Mouse (Mus musculus): ENCODE data around the gene Dscaml1. TPM values are rescaled to one million over a fixed set of nuclear protein-coding genes. Genes with fewer than 3 reads are reported as not detected.

Dscaml1 gene
- polyA plus RNA-seq, 1 experiment from 2014 or later, result 0.23 TPM

DNA sequence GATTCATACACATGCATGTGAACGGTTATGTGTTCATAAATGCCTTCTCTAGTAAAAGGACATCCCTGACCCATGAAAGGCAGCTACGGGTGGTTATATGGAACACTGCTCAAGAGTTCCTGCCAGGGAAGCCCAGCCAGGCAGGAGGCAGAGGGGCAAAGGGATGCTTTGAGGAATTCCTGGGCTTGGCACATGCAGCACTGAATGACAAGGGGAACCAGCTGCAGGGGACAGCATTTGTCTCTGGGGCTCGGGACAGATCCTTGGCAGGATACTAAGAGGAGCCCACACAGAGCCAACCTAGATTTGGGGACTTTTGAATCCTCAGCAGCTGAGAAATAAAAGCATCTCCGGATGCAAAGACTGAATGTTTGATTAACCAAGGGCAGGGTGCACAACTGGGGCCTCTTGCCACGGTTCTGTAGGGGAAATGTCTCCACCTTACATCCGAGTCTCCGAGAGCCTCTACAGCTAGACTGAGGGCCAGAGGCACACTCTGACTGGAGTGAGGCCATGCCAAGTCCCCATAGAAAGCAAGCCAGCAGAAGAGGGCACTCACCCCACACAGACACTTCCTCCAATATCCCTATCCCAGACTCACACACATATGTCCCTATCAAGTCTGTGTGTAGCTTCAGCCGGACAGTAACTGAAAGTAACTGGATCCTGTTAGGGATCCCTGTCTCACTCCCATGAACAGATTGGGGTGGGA, 251.7 kb downstream of the Dscaml1 start:
- Histone ChIP-seq H3K9ac (ENCODE audit: low read depth, low read length) (no peak overlapping the region), H3K4me3 (ENCODE audit: low read depth, low read length) (no peak overlapping the region), H3K9me3 (replicated peaks; ENCODE audit: control insufficient read depth, low read length) (no peaks in the 10 kb centered on the region), H3K27ac (ENCODE audit: low read depth, low read length) (no peak overlapping the region), H3K27me3 (ENCODE audit: control insufficient read depth, insufficient read depth, low read length) (peaks cover 14% of the 10 kb centered on the region), H3K4me1 (ENCODE audit: control insufficient read depth, insufficient read depth, low read length) (0 out of 2 replicates have a peak, but pooled peaks cover 4% of the 10 kb centered on the region), H3K4me2 (no peak overlapping the region), H3K36me3 (ENCODE audit: control insufficient read depth, insufficient read depth, low read length) (no peaks in the 10 kb centered on the region)
- 76% methylated on average over 8 of the region's 8 CpGs for WGBS (ENCODE audit: insufficient replicate concordance)
- ATAC-seq (replicated peaks; ENCODE audit: insufficient number of reproducible peaks, low FRiP score, low TSS enrichment), result no peak

DNA sequence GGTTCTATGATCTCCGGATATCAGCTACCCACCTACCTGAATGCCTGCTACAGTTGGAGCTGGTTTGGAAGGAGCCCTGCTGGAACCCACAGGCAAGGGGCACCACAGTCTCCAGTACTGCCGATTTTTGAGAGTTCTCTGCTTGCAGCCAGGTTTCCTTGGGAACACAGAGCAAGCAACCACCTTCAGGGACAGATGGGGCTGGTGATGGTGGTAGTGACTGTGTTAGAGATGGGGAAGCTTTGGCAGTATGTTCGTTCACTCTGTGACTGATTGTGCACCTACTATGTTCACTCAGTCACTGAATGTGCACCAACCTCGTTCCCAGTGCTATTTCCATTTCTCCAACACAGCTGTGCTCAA, 252.2 kb downstream of the Dscaml1 start:
- H3K27ac ChIP-seq (ENCODE audit: low read depth, low read length), result no peak overlapping the region
- H3K9ac ChIP-seq (ENCODE audit: low read depth, low read length), result no peak overlapping the region
- WGBS (ENCODE audit: insufficient replicate concordance), result 66% methylated on average over 4 of the region's 4 CpGs
- no peak overlapping the region for H3K4me3 ChIP-seq (ENCODE audit: low read depth, low read length)
- ATAC-seq (replicated peaks; ENCODE audit: insufficient number of reproducible peaks, low FRiP score, low TSS enrichment), result no peak
- no peak overlapping the region for H3K4me2 ChIP-seq
- no peaks in the 10 kb centered on the region for H3K9me3 ChIP-seq (replicated peaks; ENCODE audit: control insufficient read depth, low read length)
- H3K4me1 ChIP-seq (ENCODE audit: control insufficient read depth, insufficient read depth, low read length), result 0 out of 2 replicates have a peak, but pooled peaks cover 4% of the 10 kb centered on the region
- no peaks in the 10 kb centered on the region for H3K36me3 ChIP-seq (ENCODE audit: control insufficient read depth, insufficient read depth, low read length)
- H3K27me3 ChIP-seq (ENCODE audit: control insufficient read depth, insufficient read depth, low read length), result peaks cover 9% of the 10 kb centered on the region

DNA sequence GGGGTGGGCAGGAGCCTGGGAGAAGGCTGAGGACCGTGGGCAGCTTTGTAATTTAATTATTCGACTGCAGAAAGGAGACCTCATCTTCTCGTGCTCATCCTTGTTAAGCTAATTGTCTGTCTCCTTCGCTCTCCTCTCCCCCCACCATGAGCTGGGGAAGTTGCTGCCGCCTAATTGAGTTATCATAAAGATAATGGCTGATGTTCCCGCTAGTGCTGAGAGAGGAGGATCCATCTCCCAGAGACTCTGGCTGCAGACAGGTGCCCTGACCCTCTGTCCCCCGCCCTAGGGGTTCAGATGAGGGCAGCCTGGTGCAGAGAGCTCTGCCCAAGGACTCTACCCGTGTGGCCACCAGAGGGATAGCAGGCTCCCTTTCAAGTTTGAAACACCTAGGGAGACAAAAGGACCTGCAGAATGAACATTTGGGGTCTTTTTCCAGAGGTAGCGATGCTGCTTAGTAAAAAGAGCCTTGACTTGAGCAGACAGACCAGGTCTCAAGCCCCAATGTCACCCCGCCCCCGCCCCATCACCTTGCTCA, 256.1 kb downstream of the Dscaml1 start:
- Histone ChIP-seq H3K4me1 (ENCODE audit: control insufficient read depth, insufficient read depth, low read length) (no peaks in the 10 kb centered on the region), H3K4me3 (ENCODE audit: low read depth, low read length) (no peak overlapping the region), H3K9ac (ENCODE audit: low read depth, low read length) (no peak overlapping the region), H3K36me3 (ENCODE audit: control insufficient read depth, insufficient read depth, low read length) (no peaks in the 10 kb centered on the region), H3K4me2 (no peak overlapping the region), H3K27ac (ENCODE audit: low read depth, low read length) (no peak overlapping the region), H3K27me3 (ENCODE audit: control insufficient read depth, insufficient read depth, low read length) (0 out of 2 replicates have a peak, but pooled peaks cover 3% of the 10 kb centered on the region), H3K9me3 (replicated peaks; ENCODE audit: control insufficient read depth, low read length) (no peaks in the 10 kb centered on the region)
- 40% methylated on average over 11 of the region's 11 CpGs for WGBS (ENCODE audit: insufficient replicate concordance)
- no peak for ATAC-seq (replicated peaks; ENCODE audit: insufficient number of reproducible peaks, low FRiP score, low TSS enrichment)

DNA sequence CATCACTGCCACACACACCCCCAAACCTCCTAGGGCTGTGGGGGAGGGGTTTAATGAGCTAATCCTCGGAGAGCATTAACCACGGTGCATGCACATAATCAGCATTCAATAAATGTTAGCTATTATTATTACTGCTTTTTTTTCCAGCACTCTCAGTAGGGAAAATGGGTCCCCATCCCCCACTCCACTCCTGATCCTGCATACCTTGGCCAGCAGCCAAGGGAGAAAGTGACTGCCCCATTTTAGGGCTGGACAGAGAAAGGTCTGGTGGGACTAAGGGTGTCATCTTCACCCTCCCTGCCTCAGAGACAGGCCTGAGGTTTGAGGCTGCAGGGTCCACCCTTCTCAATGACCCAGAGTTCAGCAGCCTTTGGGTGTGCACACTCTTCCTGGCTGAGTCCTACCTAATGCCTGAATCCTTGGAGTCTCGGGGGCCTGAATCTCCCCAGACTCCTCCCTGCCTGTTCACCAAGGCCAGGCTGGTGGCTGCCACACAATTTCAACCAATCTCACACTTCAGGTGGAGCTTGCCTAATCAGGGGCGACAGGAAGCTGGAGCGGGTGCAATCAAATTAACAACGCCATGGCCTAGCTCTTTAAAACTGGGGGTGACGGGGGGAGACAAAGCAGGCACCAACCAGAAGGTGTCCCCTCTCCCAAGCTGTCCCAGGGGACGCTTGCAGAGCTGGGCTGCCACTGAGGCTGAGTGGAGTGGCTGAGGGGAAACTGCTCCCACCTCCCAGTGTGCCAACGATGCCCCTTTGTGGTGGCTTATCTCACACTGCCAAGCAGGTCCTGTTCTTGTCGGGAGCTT, 267.2 kb downstream of the Dscaml1 start:
- Histone ChIP-seq H3K27ac (ENCODE audit: low read depth, low read length) (no peak overlapping the region), H3K4me2 (no peak overlapping the region), H3K27me3 (ENCODE audit: control insufficient read depth, insufficient read depth, low read length) (peaks cover 12% of the 10 kb centered on the region), H3K9ac (ENCODE audit: low read depth, low read length) (no peak overlapping the region), H3K9me3 (replicated peaks; ENCODE audit: control insufficient read depth, low read length) (no peaks in the 10 kb centered on the region), H3K4me3 (ENCODE audit: low read depth, low read length) (no peak overlapping the region), H3K36me3 (ENCODE audit: control insufficient read depth, insufficient read depth, low read length) (no peaks in the 10 kb centered on the region), H3K4me1 (ENCODE audit: control insufficient read depth, insufficient read depth, low read length) (peaks cover 9% of the 10 kb centered on the region)
- 39% methylated on average over 10 of the region's 10 CpGs for WGBS (ENCODE audit: insufficient replicate concordance)
- ATAC-seq (replicated peaks; ENCODE audit: insufficient number of reproducible peaks, low FRiP score, low TSS enrichment), result 0 out of 2 replicates have a peak, but pooled peaks have one; percentile 14

DNA sequence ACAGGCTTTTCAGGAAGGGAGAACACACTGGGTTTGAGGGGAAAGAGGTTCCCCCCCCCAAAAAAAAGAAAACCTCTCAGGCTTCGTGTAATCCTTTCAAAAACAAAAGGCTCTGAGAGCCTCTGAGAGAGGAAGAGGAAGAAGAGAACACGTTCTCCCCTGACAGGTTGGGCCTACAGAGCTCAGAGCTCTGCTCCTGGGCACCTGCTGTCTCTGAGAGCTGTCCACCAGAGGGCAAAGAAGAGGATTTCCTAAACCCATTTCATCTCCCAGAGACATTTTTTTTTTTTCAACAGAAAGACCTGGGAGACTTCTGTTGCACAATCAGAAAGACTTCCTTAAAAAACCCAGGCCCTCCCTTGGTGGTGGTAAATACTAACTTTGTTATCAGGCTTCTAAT, 267.8 kb downstream of the Dscaml1 start:
- Histone ChIP-seq H3K36me3 (ENCODE audit: control insufficient read depth, insufficient read depth, low read length) (no peaks in the 10 kb centered on the region), H3K27ac (ENCODE audit: low read depth, low read length) (no peak overlapping the region), H3K27me3 (ENCODE audit: control insufficient read depth, insufficient read depth, low read length) (peaks cover 12% of the 10 kb centered on the region), H3K4me2 (no peak overlapping the region), H3K4me3 (ENCODE audit: low read depth, low read length) (no peak overlapping the region), H3K9ac (ENCODE audit: low read depth, low read length) (no peak overlapping the region), H3K9me3 (replicated peaks; ENCODE audit: control insufficient read depth, low read length) (no peaks in the 10 kb centered on the region), H3K4me1 (ENCODE audit: control insufficient read depth, insufficient read depth, low read length) (peaks cover 9% of the 10 kb centered on the region)
- no peak for ATAC-seq (replicated peaks; ENCODE audit: insufficient number of reproducible peaks, low FRiP score, low TSS enrichment)
- WGBS (ENCODE audit: insufficient replicate concordance), result 29% methylated on average over 2 of the region's 2 CpGs

DNA sequence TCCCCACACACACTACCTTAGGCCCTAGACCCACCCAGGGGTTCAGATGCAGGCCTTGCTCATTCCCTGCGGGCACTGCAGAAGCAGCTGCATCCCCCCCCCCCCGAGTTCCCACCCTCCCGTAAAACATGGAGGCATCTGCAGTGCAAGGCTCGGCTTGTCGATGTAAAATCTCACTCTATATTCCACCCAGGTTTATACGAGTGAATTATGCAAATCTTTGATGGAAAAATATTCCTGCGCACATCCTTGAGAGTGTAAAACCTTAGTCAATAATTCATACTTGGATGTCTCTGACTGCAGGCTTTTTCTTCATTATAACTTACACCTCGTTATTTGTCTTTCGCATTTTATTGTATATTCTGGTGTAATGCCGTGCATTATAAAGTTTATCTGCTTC, 272.7 kb downstream of the Dscaml1 start:
- H3K27ac ChIP-seq (ENCODE audit: low read depth, low read length), result no peak overlapping the region
- peaks cover 10% of the 10 kb centered on the region for H3K27me3 ChIP-seq (ENCODE audit: control insufficient read depth, insufficient read depth, low read length)
- ATAC-seq (replicated peaks; ENCODE audit: insufficient number of reproducible peaks, low FRiP score, low TSS enrichment), result no peak
- no peaks in the 10 kb centered on the region for H3K4me1 ChIP-seq (ENCODE audit: control insufficient read depth, insufficient read depth, low read length)
- H3K4me2 ChIP-seq, result no peak overlapping the region
- H3K9ac ChIP-seq (ENCODE audit: low read depth, low read length), result no peak overlapping the region
- 76% methylated on average over 10 of the region's 10 CpGs for WGBS (ENCODE audit: insufficient replicate concordance)
- no peak overlapping the region for H3K4me3 ChIP-seq (ENCODE audit: low read depth, low read length)
- no peaks in the 10 kb centered on the region for H3K36me3 ChIP-seq (ENCODE audit: control insufficient read depth, insufficient read depth, low read length)
- no peaks in the 10 kb centered on the region for H3K9me3 ChIP-seq (replicated peaks; ENCODE audit: control insufficient read depth, low read length)

DNA sequence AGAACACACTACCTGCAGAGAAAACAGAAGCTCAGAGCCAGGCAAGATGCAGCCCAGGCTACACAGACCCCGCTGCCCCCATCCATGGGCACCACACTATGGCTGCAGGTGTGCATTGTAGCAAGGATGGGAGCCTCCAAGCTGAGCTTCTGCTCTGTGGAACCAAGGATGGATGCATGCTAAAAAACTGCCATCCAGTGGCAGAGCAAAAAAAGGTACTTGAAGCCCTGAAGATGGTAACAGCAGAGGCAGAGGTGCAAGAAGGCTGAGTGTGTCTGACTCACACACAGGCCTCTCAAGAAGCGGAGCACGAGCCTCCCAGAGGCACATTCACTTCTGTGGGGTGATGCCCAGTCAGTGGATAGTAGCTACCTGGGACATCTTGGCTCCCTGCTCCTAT, 276.8 kb downstream of the Dscaml1 start:
- H3K9me3 ChIP-seq (replicated peaks; ENCODE audit: control insufficient read depth, low read length), result no peaks in the 10 kb centered on the region
- no peaks in the 10 kb centered on the region for H3K27me3 ChIP-seq (ENCODE audit: control insufficient read depth, insufficient read depth, low read length)
- H3K9ac ChIP-seq (ENCODE audit: low read depth, low read length), result no peak overlapping the region
- no peak for ATAC-seq (replicated peaks; ENCODE audit: insufficient number of reproducible peaks, low FRiP score, low TSS enrichment)
- no peaks in the 10 kb centered on the region for H3K36me3 ChIP-seq (ENCODE audit: control insufficient read depth, insufficient read depth, low read length)
- no peak overlapping the region for H3K4me3 ChIP-seq (ENCODE audit: low read depth, low read length)
- WGBS (ENCODE audit: insufficient replicate concordance), result 82% methylated on average over 3 of the region's 3 CpGs
- no peak overlapping the region for H3K27ac ChIP-seq (ENCODE audit: low read depth, low read length)
- no peaks in the 10 kb centered on the region for H3K4me1 ChIP-seq (ENCODE audit: control insufficient read depth, insufficient read depth, low read length)
- no peak overlapping the region for H3K4me2 ChIP-seq

DNA sequence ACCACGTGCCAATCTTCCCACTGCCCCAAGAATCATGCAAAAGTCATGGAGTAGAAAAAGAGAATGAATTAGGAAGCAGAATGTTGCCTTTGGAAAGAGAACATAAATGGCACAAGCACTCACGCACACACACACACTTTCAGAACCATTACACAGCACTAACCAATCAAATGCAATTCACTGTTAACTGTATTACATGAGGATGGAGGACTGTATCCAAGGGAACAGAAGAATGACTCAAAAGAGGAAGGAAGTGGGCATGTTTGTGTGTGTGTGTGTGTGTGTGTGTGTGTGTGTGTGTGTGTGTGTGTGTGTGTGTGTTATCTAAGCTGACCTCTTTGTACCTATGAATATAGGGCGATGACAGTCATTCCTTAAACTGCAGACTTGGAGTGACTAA, 278.0 kb downstream of the Dscaml1 start:
- Histone ChIP-seq H3K27ac (ENCODE audit: low read depth, low read length) (no peak overlapping the region), H3K9me3 (replicated peaks; ENCODE audit: control insufficient read depth, low read length) (no peaks in the 10 kb centered on the region), H3K4me1 (ENCODE audit: control insufficient read depth, insufficient read depth, low read length) (no peaks in the 10 kb centered on the region), H3K9ac (ENCODE audit: low read depth, low read length) (no peak overlapping the region), H3K4me3 (ENCODE audit: low read depth, low read length) (no peak overlapping the region), H3K27me3 (ENCODE audit: control insufficient read depth, insufficient read depth, low read length) (no peaks in the 10 kb centered on the region), H3K4me2 (no peak overlapping the region), H3K36me3 (ENCODE audit: control insufficient read depth, insufficient read depth, low read length) (no peaks in the 10 kb centered on the region)
- no peak for ATAC-seq (replicated peaks; ENCODE audit: insufficient number of reproducible peaks, low FRiP score, low TSS enrichment)
- WGBS (ENCODE audit: insufficient replicate concordance), result 72% methylated on average over 3 of the region's 3 CpGs

All from heart, embryonic 11.5 days (tissue).